Mouse (Mus musculus): ENCODE results near the gene Kcnc3.

DNA sequence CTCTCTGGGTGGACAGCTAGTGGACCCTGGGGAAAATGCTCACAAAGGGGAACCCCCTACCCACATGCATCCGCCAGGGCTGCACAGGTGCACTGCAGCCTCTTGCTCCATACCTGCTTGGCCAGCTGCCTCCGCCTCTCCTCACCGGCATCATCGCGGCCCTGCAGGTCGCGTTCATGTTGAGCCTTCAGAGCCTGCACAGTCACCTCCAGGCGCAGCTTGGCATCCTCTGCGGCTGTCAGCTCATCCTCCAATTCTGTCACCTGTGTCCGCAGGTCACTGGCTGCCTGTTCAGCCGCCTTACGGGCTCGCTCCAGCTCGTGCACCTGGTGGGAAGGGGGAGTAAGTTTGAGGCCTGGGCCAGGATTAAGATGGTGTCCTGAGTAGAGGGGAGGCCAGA is 25.5 kb downstream of the Kcnc3 start:
- TF ChIP-seq CTCF (IDR thresholded peaks at IDR 0.05; ENCODE audit: low read depth, low read length) (no peak), POLR2A (IDR thresholded peaks at IDR 0.05; ENCODE audit: borderline replicate concordance, low read depth, low read length) (no peak)

All from bone marrow macrophage, adult 2 months (primary cell).